Mouse (Mus musculus): ENCODE measurements at regions not wholly inside any gene's neighbourhood (a gene's known extent, or its start where the extent isn't known, plus 50 kb on each side); places are given as distances from the start of the nearest gene placed in this dataset.

DNA sequence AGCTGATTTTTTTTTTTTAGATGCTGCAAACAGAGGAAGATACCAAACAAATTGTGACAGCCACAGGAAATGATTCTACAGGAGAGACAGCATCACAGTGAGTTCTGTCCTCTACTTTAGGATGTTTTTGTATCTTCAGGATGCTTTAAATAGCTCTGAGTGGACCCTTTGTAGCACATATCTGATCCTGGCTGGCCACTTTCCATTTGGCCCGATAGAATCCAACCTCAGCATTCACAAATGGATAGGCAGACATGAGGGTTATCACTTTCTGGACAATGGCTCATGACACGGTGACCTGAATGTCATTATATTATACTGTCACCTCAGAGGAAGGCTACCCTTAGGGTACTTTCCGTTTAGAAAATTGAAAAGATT lies 379.3 kb downstream of the Gm10295 start:
- no peak for DNase-seq

DNA sequence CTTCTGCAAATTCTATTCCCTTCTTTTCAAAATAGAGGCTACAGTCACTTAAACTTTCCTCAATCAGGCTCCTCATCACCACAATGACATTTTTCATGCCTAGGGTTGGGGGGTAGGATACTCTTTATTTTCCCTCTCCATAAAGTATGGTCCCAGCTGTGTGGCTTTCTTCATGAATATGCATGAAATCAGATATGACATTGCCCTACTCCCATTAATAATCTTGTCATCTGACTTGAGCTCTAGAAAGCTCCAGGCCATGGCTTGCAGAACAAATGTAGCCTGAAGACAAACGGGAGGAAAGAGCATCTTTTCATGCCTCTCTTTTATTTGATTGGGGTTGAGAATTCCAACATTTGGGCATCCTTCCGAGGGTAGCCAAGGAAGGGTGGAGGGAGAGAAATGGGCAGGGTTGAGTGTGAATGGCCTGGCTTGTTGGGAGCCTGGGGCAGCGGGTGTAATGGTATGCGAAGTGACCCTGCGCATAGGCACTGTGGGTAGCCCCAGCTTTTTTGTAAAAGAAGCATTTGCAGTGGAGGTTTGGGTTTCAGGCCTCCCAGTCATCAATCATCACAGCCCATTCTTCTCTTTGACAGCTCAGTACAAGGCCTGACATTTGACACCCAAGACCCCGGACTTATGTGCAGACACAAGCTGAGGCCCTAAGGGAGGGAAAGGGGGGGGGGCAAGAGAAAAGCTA lies 379.8 kb downstream of the Gm10295 start:
- no peak for DNase-seq

DNA sequence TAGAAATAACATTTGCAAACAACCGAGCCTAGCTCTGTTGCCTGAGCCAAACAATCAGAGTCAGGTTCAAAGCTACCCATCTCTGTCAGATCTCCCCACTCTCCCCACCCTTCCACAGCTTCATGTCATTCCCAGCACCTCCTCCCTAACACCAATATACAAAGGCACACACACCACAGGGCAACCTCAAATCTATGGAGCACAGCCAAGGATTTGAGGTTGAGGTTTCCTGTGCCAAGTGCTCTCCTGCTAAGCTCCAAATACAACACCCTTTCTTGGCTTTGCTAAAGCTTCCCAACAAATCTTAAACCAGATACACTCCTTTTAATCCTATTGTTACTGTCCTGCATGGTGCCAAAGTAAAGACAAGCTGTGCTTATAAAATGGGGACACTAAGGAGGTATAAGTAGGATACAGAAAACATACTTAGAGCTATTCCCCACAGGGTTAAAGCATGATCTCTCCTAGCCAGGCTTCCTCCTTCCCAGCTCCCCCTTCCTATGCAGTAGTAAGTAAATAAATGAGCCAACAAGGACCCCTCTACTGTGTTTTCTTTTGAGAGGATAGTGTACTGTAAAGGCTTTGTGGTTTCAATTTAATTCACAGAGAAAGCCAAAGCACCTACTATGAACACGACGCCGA lies 398.8 kb downstream of the Gm10295 start:
- DNase-seq, result no peak

DNA sequence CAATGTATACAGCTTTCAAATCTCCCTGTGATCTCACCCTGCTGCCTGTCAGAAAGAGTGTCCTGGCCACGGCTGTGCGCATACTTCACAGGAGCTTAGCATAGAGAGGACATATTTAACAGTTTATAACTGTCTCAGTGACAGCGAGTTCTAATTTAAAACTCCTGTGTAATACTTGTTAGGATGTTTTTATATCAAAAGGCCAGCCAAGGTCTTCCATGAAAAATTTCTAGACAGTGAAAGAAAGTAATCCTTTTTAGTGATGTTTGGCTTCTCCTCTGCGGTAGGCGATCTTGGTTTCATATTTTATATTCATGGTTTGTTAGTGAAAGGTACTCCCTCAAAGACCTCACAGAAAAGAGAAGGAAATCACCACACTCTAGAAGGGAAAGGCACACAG lies 403.0 kb downstream of the Gm10295 start:
- DNase-seq, result no peak

DNA sequence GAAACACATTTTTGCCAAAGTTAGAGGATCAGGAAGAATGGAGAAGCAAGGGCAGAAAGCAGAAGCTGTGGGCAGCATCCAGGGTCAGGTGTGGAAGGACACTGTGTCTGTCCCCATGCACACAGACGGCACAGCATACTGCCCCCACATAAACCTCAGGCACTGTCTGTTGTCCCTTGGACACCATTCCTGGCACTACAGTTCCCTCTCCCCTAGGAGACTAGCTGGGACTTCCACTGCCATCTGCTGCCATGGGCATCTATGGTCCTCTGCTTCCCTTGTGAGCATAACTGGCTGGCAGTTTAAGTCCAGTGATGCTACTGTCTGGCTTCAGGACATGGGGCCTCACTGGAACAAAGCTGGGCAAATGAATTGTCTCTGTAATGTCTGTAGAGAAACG lies 405.0 kb downstream of the Gm10295 start:
- peak; percentile 23 for DNase-seq

DNA sequence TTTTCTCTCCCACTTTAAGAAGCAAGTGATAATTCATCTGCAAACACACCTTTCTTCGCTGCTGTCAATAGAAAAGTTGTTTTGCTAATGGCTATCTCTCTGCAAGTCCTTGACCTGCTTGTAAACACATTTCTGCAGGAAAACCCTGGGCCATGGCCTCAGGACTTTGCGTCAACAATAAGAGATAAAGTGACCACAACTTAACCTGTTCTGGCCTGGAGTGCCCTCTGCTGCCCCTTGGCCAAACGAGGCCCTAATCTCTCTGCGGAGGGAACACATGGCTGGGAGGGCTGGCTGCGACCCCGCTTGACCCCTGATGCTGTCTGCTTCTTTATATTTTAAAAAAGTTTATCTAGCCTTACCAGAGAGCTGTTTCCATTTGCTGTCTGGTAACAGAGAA lies 420.4 kb downstream of the Gm10295 start:
- DNase-seq, result no peak

DNA sequence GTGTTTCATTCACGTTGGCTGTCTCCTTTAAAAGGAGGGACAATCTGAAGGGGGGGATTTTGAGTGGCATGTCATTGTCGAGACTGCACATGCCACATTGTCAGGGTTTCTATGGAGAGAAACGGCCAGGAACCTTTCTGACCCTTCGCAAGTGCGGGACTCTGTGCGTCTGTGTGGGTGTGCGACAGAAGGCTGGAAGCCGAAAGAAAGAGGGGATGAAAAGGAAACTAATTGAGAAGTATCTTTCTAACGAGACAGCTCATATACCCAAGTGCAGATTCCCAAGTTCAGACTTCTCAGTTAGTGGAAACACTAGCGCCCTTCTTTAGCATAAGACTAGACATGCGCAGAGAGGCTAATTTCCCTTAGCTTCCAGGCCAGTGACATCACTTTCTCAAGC lies 421.4 kb downstream of the Gm10295 start:
- DNase-seq, result no peak

DNA sequence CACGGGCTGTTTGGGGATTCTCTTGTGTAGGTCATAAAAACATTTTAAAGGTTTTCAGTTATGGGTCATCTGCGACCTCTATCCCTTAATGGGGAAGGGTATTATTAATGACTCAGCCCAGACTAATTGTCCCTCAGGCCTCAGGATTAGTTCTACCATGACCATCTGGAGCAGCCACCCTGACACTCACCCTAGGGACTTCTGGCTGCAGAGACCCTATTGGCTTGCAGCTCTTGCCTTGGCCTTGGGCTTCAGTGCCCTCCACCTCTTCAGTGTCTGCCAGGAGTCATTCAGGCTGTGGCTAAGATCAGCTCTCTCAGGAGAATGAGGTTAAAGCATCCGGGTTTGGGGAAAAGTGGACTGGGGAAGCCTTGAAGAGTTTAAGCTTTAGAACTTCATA lies 423.3 kb downstream of the Gm10295 start:
- DNase-seq, result no peak

DNA sequence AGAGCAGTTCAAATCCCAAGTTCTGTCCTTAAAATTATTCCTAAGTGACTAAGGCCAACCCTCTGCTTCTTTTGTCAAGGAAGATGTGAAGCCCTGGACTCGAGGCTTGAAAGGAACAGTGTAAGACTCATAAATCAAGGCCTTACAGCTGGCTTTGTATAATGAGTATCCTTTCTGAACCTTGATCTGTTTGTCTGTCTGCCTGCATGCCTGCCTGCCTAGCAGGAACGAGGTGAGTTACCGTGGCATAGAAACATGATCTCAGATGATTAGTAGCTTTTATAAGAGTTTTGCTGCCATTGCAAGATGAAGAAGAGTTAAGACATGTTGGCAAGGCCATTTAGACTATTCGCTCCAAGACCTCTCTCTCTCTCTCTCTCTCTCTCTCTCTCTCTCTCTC lies 434.3 kb downstream of the Gm10295 start:
- DNase-seq, result no peak

DNA sequence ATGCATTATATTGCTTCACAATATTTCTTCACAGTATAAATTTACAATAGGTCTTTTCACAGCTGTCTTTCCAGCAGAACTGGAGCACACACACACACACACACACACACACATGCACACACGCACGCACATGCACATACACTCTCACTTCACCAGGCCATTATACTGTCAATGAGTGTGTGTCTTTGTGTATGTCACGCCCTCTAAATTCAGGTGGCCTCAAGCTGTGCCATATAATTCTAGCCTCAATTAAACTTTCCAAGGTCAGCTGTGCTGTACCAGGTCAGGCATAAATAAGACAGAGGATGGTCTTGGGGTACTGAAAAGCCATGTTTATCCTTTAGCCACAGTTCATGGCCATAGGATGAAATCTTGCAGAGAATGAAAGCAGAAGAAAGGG lies 442.4 kb downstream of the Gm10295 start:
- no peak for DNase-seq

DNA sequence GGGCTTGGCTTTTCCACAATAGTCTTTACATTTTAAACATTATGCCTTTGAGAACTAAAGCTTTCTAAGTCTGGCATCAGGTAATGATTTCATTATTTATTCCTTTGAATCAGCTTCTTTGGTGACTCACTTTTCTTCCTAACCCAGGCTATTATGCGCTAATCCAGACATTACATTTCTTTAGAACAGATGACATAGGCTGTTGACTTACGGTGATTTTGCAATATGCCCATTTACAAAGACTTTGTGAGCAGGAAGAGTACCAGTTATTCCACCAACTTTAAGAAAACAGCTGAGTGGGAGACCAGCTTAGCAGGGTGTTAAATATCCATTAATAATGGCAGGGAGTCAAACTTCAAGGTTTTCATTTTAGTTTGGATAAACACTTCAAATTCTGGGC lies 459.6 kb downstream of the Gm10295 start:
- no peak for DNase-seq

DNA sequence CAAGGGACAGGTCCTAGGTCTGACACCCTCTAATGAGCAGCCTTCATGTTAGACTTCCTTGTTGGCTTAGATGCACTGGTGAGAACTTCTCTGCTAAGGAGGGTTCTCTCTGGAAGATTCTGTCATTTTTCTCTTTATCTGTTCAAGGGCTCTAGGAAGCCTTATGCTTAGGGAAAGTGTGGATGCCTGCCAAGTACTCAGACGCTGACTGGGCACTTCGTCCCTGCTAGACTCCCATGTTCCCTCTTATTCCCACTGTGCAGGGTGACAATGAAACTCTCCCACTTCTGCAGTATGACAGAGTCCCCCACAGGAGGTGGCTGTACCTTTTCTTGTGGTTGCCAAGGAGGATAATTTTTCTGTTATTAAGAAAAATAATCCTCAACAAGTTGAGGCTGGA lies 470.8 kb downstream of the Gm10295 start:
- DNase-seq, result no peak

DNA sequence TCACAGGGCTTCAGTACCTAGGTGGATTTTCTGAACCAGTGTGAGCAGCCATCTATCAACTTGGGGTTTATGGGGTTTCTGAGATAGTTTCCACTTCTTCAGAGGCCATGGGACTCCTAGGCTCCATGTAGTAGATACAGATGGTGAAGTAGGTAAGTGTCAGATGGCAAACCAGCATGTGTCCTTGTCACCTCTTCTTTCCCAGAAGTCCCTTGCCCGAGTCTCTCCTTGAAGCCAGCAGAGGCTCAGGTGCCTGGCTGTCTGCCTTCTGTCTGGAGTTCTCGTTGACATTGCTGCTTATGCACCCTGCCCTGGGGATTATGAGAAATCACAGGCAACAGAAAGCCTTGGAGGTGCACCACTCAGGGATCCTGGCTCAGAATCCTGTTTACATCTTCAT lies 476.9 kb downstream of the Gm10295 start:
- peak; percentile 77 for DNase-seq

DNA sequence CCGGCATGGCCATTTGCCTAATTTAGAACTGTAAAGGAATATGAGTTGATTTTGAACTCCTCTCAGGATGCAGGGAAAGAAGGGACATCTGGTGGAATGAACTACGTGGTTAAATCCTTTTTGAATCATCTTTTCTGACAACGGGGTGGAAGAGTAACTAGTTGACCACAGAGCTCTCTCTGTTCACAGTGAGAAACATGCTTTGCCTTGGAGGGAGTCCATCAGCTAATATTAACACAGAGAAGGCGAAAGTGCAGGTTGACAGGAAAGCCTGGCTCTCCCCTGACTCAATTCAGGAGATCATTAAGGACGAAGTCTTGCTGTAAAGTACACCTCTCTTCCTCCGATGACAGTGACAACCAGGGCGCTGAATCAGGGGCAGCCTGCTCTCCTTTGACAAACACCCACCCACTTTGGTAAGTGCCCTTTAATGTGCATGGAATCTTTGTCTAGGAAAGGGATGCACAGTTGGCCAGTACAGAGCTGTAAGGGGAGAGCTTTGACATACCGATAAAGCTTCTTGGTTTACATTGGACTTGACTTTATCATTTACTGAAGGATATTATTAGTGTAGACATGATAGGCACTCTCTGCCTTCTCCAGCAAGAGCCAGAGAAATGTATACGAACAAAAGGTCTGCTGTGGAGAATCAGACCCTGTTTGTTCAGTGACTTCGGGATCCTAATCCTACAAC lies 480.3 kb downstream of the Gm10295 start:
- no peak for DNase-seq

DNA sequence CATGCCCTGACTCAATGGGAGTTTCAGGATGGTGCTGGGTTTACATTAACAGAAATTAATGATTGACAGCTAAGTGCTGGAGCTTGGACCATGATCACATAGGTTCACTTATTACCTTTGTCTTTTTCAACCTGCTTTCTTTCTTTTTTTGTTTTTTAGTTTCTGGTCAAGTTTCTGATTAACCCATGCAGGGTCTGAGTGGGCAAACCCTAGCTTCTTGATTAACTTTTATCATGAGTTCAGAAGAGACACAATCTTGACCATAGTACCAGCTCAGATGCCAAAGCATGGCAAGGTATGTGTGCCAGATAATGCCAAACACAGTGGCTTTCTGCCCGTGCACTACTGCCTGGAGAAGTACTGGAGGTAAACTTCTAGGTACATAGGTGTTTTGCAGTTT lies 482.2 kb downstream of the Gm10295 start:
- DNase-seq, result no peak

DNA sequence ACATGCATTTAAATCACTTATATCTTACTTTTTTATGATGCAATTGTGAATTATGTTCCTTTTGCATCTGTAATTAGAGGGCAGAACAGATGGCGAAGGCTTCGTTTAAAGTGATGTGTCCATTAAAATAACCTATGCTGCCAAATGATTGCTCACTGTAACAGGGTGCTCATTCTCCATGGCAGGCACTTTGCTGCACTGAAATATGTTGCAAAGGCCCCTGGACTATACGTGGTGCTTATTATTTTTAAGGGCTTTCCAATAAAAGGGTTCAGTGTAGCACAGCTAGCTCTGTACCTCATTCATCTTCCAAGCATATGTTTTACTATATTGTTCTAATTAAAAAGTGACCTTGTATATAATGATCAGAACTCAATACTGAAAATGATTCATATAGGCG lies 491.3 kb downstream of the Gm10295 start:
- DNase-seq, result no peak

DNA sequence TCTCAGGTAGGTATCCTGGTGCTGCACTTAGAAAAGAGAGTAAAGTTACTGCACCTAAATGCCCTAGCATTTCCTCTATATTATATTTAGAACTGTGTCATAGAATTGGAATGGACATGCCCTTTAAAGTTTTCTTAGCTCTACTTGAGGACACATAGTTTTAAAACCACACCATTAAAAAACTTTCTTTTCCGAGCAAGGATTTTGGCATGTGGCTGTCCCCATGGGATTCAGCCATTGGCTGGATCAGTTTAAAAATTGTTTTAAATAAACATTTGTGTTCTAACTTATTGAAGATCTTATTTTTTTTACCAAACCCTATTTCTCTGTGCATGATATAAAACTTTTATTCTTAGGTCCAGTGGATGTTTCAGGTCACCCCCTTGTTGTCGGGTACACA lies 484.2 kb upstream of the Nr2f2 start:
- DNase-seq, result no peak

DNA sequence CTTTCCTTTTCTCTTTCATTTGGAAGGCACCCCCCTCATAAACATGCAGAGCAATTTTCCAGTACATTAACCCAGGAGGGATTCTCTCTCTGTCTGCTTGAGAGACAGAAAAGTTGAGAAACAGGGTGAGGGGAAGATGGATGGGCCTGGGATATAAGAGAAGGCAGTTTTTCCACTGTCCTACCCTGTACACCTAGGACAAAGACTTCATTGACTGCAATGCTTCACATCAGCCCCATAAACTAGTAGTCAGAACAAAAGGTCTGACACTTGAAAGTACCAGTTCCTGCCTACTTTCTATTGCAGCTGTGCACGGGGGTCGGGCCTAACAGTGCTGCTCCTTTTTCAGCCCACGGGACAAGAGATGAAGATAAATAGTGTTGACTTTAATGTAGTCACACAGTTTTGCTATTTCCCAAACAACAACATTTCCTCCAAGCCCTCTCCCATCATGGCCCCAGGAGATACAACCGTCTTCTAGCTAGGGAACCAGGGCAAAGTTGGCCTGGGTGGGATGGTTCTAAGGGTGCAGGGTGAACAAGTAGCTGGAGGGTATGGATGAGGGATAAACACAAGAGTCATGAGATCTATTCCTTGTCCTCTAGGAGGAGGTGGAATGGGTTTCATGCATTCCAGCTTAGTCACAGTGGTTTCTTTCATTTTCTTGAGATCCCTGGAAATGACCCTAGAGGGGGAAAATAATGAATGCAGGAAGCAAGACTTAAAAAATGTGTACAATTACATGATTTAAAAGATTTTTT lies 481.7 kb upstream of the Nr2f2 start:
- no peak for DNase-seq

DNA sequence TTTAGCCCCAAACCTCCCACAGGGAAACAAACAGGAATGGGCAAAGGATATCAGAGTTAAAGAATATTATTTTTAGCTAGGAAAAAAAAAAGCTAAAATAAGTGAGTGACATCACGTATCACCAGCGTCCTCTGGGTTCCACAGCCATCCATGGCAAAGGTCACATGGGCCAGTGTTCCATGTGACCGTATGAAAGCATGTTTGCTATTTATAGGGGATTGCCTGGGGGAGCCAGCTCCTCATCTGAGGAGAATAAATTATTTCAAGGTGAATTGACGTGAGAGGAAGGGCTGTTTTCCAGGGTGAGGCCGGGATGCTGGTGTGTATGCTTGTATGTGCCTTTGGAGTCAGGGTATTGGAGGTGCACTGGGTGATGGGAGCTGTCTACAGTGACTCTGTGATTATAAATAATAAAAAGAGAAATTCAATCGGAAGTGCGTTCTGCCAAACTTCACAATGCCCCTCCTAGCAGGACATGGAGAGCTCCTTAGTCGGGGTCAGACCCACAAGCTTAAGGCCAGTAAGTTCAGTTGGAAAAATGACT lies 481.0 kb upstream of the Nr2f2 start:
- no peak for DNase-seq

DNA sequence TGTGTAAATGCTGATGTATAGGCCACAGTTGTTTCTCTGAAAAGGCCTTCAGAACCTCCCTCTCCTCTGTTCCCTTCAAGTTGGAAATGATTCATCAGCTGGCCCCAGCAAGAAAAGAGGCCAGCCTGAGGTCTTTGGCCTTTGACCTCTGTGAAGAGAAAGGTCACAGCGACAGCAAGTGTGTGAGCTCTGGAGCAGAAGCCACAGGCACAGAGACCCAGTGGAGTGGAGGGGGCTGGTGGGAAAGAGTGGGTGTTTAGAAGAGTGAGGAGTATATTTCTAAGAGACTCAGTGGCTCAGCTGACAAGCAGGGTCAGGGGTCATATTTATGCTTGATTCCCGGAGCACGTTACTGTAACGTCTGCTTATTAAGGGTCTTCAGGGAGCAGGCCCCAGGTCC lies 479.5 kb upstream of the Nr2f2 start:
- DNase-seq, result no peak

DNA sequence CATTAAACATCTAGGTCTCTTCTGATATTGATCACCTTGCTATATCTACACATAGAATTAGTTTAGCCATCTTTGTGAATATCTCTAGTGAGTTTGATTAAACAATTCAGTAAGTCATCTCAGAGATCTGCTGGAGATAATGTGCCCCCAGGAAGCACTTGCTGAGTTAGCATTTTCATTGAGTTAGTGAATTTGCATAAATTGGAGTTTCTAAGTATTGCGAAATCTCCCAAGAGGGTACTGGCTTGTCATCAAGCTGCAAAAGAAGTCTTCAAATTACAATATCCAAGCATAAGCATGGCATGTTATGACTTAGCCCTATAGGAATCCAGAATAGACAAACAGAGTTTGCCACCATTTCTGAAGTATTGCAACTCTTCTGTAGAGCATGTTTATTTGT lies 473.6 kb upstream of the Nr2f2 start:
- DNase-seq, result no peak

DNA sequence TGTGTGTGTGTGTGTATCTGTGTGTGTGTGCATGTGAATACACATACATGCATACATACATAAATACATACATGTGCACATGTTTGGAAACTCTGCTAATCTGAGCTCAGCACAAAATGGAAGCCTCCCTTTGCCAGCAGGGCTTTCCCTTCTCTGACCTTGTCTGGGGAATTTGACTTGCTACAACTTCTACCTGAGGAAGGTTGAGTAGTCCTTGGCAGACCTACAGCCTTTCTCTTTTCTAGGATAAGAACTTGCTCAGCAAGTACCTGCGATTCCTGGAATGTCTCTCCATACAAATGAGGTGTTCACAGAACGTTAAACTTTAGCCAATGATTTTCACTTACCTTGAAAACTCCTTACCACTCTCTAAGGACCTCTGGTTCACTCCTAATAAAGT lies 472.7 kb upstream of the Nr2f2 start:
- no peak for DNase-seq

DNA sequence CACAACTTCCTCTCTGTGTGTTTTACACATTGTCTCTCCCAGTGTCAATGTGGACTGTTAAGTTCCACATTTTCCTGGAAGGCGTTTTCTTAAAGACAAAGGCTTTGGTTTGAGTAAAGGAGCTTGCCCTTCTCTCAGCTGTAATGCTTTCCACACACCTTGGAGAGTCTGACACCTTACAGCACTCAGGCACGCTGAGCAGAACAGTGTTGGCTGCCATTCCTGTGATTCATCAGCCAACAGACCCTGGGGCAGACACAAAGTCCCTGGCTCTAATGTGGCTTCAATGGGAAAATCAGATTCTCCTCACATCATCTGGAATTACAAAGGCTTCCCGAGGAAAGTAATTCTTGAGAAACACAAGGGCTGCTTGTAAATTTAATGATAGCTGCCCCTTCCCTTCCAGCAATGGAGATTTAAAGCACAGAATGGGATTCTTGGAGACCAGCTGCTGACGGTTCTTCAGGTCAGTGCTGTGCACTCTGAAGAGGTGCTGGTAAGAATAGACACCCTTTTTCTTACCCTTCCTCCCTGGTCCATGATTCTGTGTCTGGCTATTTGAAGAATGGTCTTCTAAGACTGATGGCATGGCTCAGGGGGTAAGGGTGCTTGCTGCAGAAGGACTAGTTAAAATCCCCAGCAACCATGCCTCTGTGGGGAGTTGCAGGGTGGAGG lies 468.4 kb upstream of the Nr2f2 start:
- DNase-seq, result no peak

All from cerebellum, adult 9-10 months (tissue).